Mouse (Mus musculus): ENCODE measurements around the gene Matn3. TPM values are rescaled to one million over a fixed set of nuclear protein-coding genes. Genes with fewer than 3 reads are reported as not detected.
A peak's percentile ranks its signal among the peaks of the same experiment; 100 is the strongest.
"Not testable (repeated sequence)": the region's sequence is repeated elsewhere in the genome, so short reads cannot be mapped to it uniquely, and the experiment has no call there.

Gene Matn3
- polyA plus RNA-seq, 1 experiment from 2014 or later, result 3.0 TPM

- peak; percentile 98 for DNase-seq (ENCODE audit: low spot score)
- under 1% methylated on average over 73 of the region's 73 CpGs for WGBS
- H3K27me3 ChIP-seq (replicated peaks; ENCODE audit: low read depth, poor library complexity, severe bottlenecking), result no peaks in the 10 kb centered on the region
- peaks cover 34% of the 10 kb centered on the region for H3K4me1 ChIP-seq
- H3K27ac ChIP-seq (replicated peaks), result peak within 1 kb of the TSS; percentile 99
- peak within 1 kb of the TSS; percentile 83 for H3K4me3 ChIP-seq
- no peaks in the 10 kb centered on the region for H3K9me3 ChIP-seq
- H3K36me3 ChIP-seq (replicated peaks), result peaks cover 27% of the 10 kb centered on the region
Observed at GRCm38 (mm10) chr12:8921394-8922368, 26.0 kb upstream of the Matn3 start, which contains the start of gene Laptm4a. Laptm4a (plus strand) TSS chr12:8921664.

- Histone ChIP-seq H3K4me3 (peak overlapping the region; percentile 83), H3K4me1 (peaks cover 31% of the 10 kb centered on the region), H3K27me3 (replicated peaks; ENCODE audit: low read depth, poor library complexity, severe bottlenecking) (no peaks in the 10 kb centered on the region), H3K9me3 (no peaks in the 10 kb centered on the region), H3K27ac (replicated peaks) (peak overlapping the region; percentile 99), H3K36me3 (replicated peaks) (peaks cover 35% of the 10 kb centered on the region)
- DNase-seq (ENCODE audit: low spot score), result no peak
- 5% methylated on average over 30 of the region's 30 CpGs for WGBS
Observed at GRCm38 (mm10) chr12:8922369-8923124, 25.2 kb upstream of the Matn3 start.

DNA sequence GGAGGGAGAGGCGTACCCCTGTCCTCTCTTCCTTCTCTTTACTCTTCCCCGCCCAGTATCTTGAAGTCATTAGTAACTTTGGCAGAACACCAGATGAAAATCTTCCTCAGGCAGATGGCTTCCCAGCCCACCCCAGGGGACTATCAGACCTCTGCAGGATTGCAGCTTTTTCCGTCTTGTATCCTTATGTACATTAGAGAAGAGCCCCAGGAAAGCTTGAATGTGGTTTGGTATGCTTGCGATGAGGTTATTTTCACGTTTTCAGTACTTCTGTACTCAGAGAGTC, 24.7 kb upstream of the Matn3 start:
- H3K4me1 ChIP-seq, result peaks cover 31% of the 10 kb centered on the region
- H3K4me3 ChIP-seq, result peak overlapping the region; percentile 83
- H3K36me3 ChIP-seq (replicated peaks), result peaks cover 40% of the 10 kb centered on the region
- no peak for DNase-seq (ENCODE audit: low spot score)
- H3K27me3 ChIP-seq (replicated peaks; ENCODE audit: low read depth, poor library complexity, severe bottlenecking), result no peaks in the 10 kb centered on the region
- peak overlapping the region; percentile 99 for H3K27ac ChIP-seq (replicated peaks)
- 35% methylated on average over 5 of the region's 5 CpGs for WGBS
- H3K9me3 ChIP-seq, result no peaks in the 10 kb centered on the region

GRCm38 (mm10) chr12:8923603-8924002, 24.1 kb upstream of the Matn3 start:
- Histone ChIP-seq H3K27ac (replicated peaks) (no peak overlapping the region), H3K4me3 (peak overlapping the region; percentile 83), H3K4me1 (peaks cover 31% of the 10 kb centered on the region), H3K27me3 (replicated peaks; ENCODE audit: low read depth, poor library complexity, severe bottlenecking) (no peaks in the 10 kb centered on the region), H3K9me3 (no peaks in the 10 kb centered on the region), H3K36me3 (replicated peaks) (peaks cover 45% of the 10 kb centered on the region)
- WGBS, result 63% methylated on average over 2 of the region's 2 CpGs
- no peak for DNase-seq (ENCODE audit: low spot score)

- H3K27me3 ChIP-seq (replicated peaks; ENCODE audit: low read depth, poor library complexity, severe bottlenecking), result no peaks in the 10 kb centered on the region
- peaks cover 24% of the 10 kb centered on the region for H3K4me1 ChIP-seq
- no peaks in the 10 kb centered on the region for H3K9me3 ChIP-seq
- no peak overlapping the region for H3K27ac ChIP-seq (replicated peaks)
- 96% methylated on average over 3 of the region's 3 CpGs for WGBS
- peaks cover 69% of the 10 kb centered on the region for H3K36me3 ChIP-seq (replicated peaks)
- DNase-seq (ENCODE audit: low spot score), result no peak
- H3K4me3 ChIP-seq, result no peak overlapping the region
Observed at GRCm38 (mm10) chr12:8927652-8928051, 20.1 kb upstream of the Matn3 start.

DNA sequence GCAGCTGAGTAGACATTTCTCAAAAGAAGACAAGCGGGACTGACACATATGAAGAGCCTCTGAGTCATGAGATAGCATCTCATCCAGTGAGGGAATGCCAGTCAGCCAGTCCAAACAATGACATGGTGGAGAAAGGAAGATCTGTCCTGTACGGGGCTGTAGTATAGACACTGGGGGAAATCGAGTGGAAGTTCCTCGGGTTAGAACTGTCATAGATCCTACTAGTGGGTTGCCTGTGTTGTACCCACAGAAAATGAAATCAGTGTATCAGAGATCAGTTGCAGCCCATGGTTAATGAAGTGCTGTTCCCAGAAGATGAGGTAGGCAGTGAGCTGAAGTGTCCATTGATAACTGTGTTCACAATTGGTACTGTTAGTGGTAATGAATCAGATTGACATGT, 19.0 kb upstream of the Matn3 start:
- WGBS, result 88% methylated on average over 4 of the region's 4 CpGs
- Histone ChIP-seq H3K36me3 (replicated peaks) (peaks cover 78% of the 10 kb centered on the region), H3K4me1 (peaks cover 14% of the 10 kb centered on the region), H3K27me3 (replicated peaks; ENCODE audit: low read depth, poor library complexity, severe bottlenecking) (no peaks in the 10 kb centered on the region), H3K27ac (replicated peaks) (no peak overlapping the region), H3K4me3 (no peak overlapping the region), H3K9me3 (no peaks in the 10 kb centered on the region)
- DNase-seq (ENCODE audit: low spot score), result no peak

DNA sequence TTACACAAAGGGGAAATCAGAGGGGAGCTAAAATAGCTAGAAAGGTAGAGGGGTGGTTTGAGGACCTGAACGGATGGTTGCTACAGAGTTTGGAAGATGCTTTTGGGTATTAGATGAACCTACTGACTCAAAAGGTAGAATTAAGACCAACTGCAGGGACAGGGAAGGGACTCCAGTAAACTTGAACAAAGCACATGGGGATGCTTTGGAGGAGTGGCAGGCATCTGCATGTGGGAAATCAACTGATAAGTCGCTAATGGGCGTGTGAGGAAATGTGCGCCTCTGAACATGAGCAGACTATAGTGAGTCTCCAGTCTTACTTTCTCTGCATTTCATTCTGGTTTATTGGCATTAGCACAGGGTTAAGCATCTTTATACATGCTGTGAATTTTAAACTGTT, 16.6 kb upstream of the Matn3 start:
- H3K27ac ChIP-seq (replicated peaks), result no peak overlapping the region
- peaks cover 77% of the 10 kb centered on the region for H3K36me3 ChIP-seq (replicated peaks)
- no peak overlapping the region for H3K4me3 ChIP-seq
- H3K27me3 ChIP-seq (replicated peaks; ENCODE audit: low read depth, poor library complexity, severe bottlenecking), result no peaks in the 10 kb centered on the region
- DNase-seq (ENCODE audit: low spot score), result no peak
- no peaks in the 10 kb centered on the region for H3K9me3 ChIP-seq
- 90% methylated on average over 4 of the region's 4 CpGs for WGBS
- H3K4me1 ChIP-seq, result peaks cover 3% of the 10 kb centered on the region

- no peak overlapping the region for H3K27ac ChIP-seq (replicated peaks)
- H3K27me3 ChIP-seq (replicated peaks; ENCODE audit: low read depth, poor library complexity, severe bottlenecking), result no peaks in the 10 kb centered on the region
- DNase-seq (ENCODE audit: low spot score), result no peak
- H3K4me1 ChIP-seq, result no peaks in the 10 kb centered on the region
- peaks cover 83% of the 10 kb centered on the region for H3K36me3 ChIP-seq (replicated peaks)
- 89% methylated on average over 5 of the region's 5 CpGs for WGBS
- H3K4me3 ChIP-seq, result no peak overlapping the region
- H3K9me3 ChIP-seq, result no peaks in the 10 kb centered on the region
Observed at GRCm38 (mm10) chr12:8935349-8935748, 12.4 kb upstream of the Matn3 start.

DNA sequence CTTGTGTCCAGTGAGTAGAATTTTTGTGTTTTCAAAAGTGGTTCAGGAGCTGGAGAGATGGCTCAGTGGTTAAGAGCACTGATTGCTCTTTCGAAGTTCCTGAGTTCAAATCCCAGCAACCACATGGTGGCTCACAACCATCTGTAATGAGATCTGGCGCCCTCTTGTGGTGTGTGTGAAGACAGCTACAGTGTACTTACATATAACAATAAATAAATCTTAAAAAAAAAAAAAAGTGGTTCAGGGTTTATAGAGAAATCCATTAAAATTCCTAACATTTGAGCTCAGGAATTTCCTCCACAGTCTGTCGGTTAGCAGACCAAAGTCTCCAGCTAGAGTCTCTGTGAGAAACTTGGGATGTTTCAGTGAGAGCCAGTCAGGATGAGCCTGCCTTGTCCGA, 11.5 kb upstream of the Matn3 start:
- 77% methylated on average over 4 of the region's 4 CpGs for WGBS
- H3K4me1 ChIP-seq, result not testable (repeated sequence)
- peaks cover 81% of the 10 kb centered on the region for H3K36me3 ChIP-seq (replicated peaks)

DNA sequence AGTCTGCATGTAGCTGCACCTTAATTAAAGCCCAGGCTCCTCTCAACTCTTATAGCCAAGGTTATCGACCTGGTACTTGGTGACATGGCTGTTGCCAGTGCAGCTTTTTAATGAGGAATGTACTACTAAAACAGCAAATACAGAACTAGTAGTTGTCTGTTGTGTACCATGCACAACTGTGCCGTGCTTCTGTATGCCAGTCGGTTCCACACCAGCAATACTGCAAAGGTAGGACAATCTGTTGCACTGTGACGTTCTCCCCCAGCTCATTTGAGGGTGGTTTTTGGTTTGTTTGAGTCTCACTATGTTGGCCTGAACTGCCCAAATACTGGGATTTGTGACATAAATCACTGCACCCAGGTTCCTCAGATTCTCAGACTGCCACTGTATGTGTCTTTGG, 8.2 kb upstream of the Matn3 start:
- H3K27ac ChIP-seq (replicated peaks), result no peak overlapping the region
- no peaks in the 10 kb centered on the region for H3K9me3 ChIP-seq
- DNase-seq (ENCODE audit: low spot score), result no peak
- no peaks in the 10 kb centered on the region for H3K4me1 ChIP-seq
- peaks cover 52% of the 10 kb centered on the region for H3K36me3 ChIP-seq (replicated peaks)
- H3K27me3 ChIP-seq (replicated peaks; ENCODE audit: low read depth, poor library complexity, severe bottlenecking), result no peaks in the 10 kb centered on the region
- WGBS, result 90% methylated on average over 4 of the region's 4 CpGs
- H3K4me3 ChIP-seq, result no peak overlapping the region

More for the DNA sequence above, 11.5 kb upstream of the Matn3 start:
- not testable (repeated sequence) for H3K4me3 ChIP-seq; H3K9me3 ChIP-seq; DNase-seq (ENCODE audit: low spot score); H3K27ac ChIP-seq (replicated peaks); H3K27me3 ChIP-seq (replicated peaks; ENCODE audit: low read depth, poor library complexity, severe bottlenecking)

DNA sequence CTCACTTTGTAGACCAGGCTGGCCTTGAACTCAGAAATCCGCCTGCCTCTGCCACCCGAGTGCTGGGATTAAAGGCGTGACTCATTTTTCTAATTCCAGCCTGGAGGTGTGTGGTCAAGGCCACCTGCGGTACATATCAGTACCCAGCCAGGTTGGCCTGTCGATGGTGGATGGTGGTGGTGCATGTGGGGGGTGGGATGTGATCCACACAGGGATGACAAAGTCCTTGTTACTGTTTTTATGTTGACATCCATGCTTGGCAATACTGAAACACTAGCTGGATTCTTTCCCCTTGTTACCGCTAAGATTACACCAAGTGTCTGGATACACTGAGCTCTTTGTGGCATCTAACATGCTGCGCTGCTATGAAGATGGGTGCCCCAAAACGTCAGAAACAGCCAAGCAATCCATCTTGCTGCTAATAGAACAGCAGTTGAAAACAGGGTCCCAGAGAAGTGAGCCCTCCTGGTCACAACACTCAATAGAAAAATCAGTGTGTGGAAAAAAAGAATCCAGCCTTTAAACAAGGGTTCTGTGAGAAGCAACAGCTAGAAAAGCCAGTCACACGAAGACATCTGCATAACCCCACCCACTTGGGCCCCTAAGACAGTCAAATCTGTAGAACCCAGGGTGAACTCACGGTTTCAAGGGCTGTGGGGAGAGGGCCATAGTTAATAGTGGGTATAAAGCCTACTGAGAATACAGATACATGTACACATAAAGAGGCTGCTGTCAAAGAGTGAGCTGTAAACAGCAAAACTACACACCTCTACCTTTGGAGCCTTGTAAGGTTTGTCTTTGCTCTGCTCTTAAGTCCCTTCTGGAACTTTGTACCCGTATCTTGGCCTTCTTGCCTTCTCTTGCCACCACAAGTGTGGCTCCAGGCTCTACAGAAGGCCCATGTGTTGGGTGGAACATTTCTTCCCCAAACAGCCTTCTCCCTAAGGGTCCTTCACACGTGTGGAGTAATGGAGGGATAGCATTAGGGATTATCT, 7.4 kb upstream of the Matn3 start:
- peaks cover 44% of the 10 kb centered on the region for H3K36me3 ChIP-seq (replicated peaks)
- whole genome bisulfite sequencing, result 72% methylated on average over 12 of the region's 12 CpGs
- no peak for DNase-seq (ENCODE audit: low spot score)

GRCm38 (mm10) chr12:8941131-8941615, 6.6 kb upstream of the Matn3 start:
- 71% methylated on average over 4 of the region's 4 CpGs for WGBS
- no peak overlapping the region for H3K4me3 ChIP-seq
- no peak overlapping the region for H3K27ac ChIP-seq (replicated peaks)
- H3K36me3 ChIP-seq (replicated peaks), result peaks cover 36% of the 10 kb centered on the region
- no peaks in the 10 kb centered on the region for H3K27me3 ChIP-seq (replicated peaks; ENCODE audit: low read depth, poor library complexity, severe bottlenecking)
- no peaks in the 10 kb centered on the region for H3K4me1 ChIP-seq
- no peaks in the 10 kb centered on the region for H3K9me3 ChIP-seq
- DNase-seq (ENCODE audit: low spot score), result no peak

More for the DNA sequence above, 7.4 kb upstream of the Matn3 start:
- H3K4me3 ChIP-seq, result no peak overlapping the region
- H3K27me3 ChIP-seq (replicated peaks; ENCODE audit: low read depth, poor library complexity, severe bottlenecking), result no peaks in the 10 kb centered on the region
- H3K4me1 ChIP-seq, result no peaks in the 10 kb centered on the region
- H3K27ac ChIP-seq (replicated peaks), result no peak overlapping the region
- no peaks in the 10 kb centered on the region for H3K9me3 ChIP-seq

Measured in embryonic facial prominence, embryonic 10.5 days (tissue).